Mouse (Mus musculus) E14TG2a.4 (cell line): Measurements from ENCODE around the gene Slc25a4.

Experiments
- CTCF ChIP-seq: conservative IDR thresholded peaks from 2 replicates; pipeline ENCODE4 v1.5.1; 2014; ENCODE audit warnings: low read length
- POU5F1 ChIP-seq: IDR thresholded peaks from 2 replicates; pipeline ENCODE4 v1.6.1; 2014; ENCODE audit warnings: low read length, borderline replicate concordance

DNA sequence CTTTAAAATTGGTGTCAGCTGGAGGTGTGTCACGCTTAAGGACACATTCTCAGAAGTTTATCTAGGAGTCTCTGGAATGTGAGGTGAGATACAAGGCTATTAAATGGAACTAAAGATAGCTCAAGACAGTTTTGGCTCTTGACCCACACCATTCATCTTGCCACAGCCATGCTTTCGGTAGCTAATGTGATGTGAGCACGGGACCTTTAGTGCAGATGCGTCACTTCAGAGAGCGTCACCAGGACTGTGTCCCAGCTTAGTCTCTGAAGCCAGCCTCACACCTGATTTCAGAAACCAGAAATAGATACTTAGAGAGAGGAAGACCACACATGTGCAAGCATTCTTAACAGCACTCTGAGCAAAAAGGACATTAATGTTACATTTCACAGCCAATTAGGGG, 15.5 kb upstream of the Slc25a4 start:
- TF ChIP-seq CTCF (no peak), POU5F1 (no peak)
